Mouse (Mus musculus) thymus, postnatal 14 days (tissue): ENCODE data around the gene Nadk2.

Experiments
- DNase-seq: peaks from one replicate; pipeline ENCODE4 v3.0.0; 2021

Nadk2 gene

GRCm38 (mm10) chr15:9070912-9071555, at the start of gene Nadk2:
Nadk2 (plus strand) TSS chr15:9071260.
- DNase-seq: peak; percentile 96

- DNase-seq: no peak
These were observed 15.4 kb upstream of the Nadk2 start for GRCm38 (mm10) chr15:9055704-9056103.

GRCm38 (mm10) chr15:9059856-9060255, 11.2 kb upstream of the Nadk2 start:
- no peak for DNase-seq

GRCm38 (mm10) chr15:9061150-9061882, 9.7 kb upstream of the Nadk2 start:
- DNase-seq: no peak

- DNase-seq: no peak
These were observed 2.2 kb upstream of the Nadk2 start for GRCm38 (mm10) chr15:9068881-9069280.

- no peak for DNase-seq
These were observed 707 bp upstream of the Nadk2 start for GRCm38 (mm10) chr15:9070353-9070752.

- DNase-seq: peak; percentile 68
These were observed 790 bp downstream of the Nadk2 start for GRCm38 (mm10) chr15:9071556-9072544.

GRCm38 (mm10) chr15:9072630-9073029, 1.6 kb downstream of the Nadk2 start:
- no peak for DNase-seq

GRCm38 (mm10) chr15:9073067-9073608, 2.1 kb downstream of the Nadk2 start:
- no peak for DNase-seq

- DNase-seq: no peak
These were observed 2.6 kb downstream of the Nadk2 start for GRCm38 (mm10) chr15:9073684-9074083.

- DNase-seq: no peak
These were observed 3.1 kb downstream of the Nadk2 start for GRCm38 (mm10) chr15:9074139-9074538.

- DNase-seq: no peak
These were observed 3.6 kb downstream of the Nadk2 start for GRCm38 (mm10) chr15:9074671-9075070.

GRCm38 (mm10) chr15:9075608-9076200, 4.6 kb downstream of the Nadk2 start:
- DNase-seq: no peak

GRCm38 (mm10) chr15:9078481-9079300, 7.6 kb downstream of the Nadk2 start:
- no peak for DNase-seq

GRCm38 (mm10) chr15:9079626-9080025, 8.6 kb downstream of the Nadk2 start:
- DNase-seq: no peak

- DNase-seq: no peak
These were observed 9.1 kb downstream of the Nadk2 start for GRCm38 (mm10) chr15:9080206-9080605.

GRCm38 (mm10) chr15:9081294-9081693, 10.2 kb downstream of the Nadk2 start:
- DNase-seq: no peak

- no peak for DNase-seq
These were observed 11.7 kb downstream of the Nadk2 start for GRCm38 (mm10) chr15:9082753-9083152.

- no peak for DNase-seq
These were observed 15.8 kb downstream of the Nadk2 start for GRCm38 (mm10) chr15:9086813-9087212.

GRCm38 (mm10) chr15:9087421-9087820, 16.4 kb downstream of the Nadk2 start:
- no peak for DNase-seq

GRCm38 (mm10) chr15:9087895-9088682, 17.0 kb downstream of the Nadk2 start:
- no peak for DNase-seq
